Mouse (Mus musculus): ENCODE results near the gene Lancl1. TPM values are rescaled to one million over a fixed set of nuclear protein-coding genes. Genes with fewer than 3 reads are reported as not detected.

The Lancl1 gene
- polyA plus RNA-seq, 1 experiment, result 21.0 TPM

DNA sequence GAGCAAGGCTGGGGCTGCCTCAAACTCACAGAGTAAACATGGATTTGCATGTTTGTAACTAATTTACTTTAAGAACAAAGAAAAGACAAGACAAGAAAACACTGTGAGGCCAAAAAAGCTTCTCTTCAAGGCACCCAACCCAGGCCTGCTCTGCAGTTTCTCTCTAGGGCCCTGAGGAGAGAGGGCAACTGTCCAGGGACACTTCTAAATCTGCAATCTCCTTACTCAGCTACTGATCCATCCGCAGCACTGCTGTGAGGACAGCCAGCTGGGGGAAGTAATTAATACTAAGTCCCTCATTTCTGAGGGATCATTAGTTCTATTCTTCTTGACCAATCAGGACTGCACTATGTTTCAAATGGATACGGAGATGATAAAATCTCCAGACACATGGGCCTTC lies 12.5 kb downstream of the Lancl1 start:
- TF ChIP-seq CTCF (IDR thresholded peaks at IDR 0.05; ENCODE audit: control insufficient read depth, insufficient read depth, low read length), result no peak
- no peak for TF ChIP-seq POLR2A (IDR thresholded peaks at IDR 0.05; ENCODE audit: borderline replicate concordance, control insufficient read depth, low read depth, low read length)
- H3K4me3 ChIP-seq (replicated peaks; ENCODE audit: control insufficient read depth, low read depth, low read length), result no peak overlapping the region
- 88% methylated on average over 2 of the region's 2 CpGs for WGBS
- no peaks in the 10 kb centered on the region for H3K4me1 ChIP-seq (ENCODE audit: control insufficient read depth, insufficient read depth, low read length)
- no peak overlapping the region for H3K27ac ChIP-seq (ENCODE audit: control insufficient read depth, insufficient read depth, low read depth, low read length, poor library complexity)

DNA sequence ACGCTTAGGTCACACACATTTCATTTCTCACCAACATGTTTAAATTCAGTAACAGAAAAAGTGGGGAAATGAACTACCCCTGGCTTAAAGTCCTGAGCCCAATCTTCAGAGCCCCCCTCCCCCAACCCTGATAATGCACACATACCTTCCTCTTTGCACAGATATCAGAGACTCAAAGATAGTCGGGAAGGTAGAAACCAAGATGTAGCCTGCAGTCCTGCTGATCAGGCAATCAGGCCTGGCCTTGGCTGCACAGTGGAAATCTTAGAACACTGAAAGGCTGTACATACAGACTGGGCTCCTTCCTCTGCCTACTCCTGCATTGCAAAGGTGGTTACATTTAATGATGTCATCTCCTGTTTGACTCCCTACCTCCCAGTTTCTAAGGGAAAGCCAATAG lies 15.9 kb downstream of the Lancl1 start:
- 80% methylated on average over 2 of the region's 2 CpGs for WGBS
- TF ChIP-seq POLR2A (IDR thresholded peaks at IDR 0.05; ENCODE audit: borderline replicate concordance, control insufficient read depth, low read depth, low read length) (no peak), CTCF (IDR thresholded peaks at IDR 0.05; ENCODE audit: control insufficient read depth, insufficient read depth, low read length) (no peak)
- no peak overlapping the region for H3K27ac ChIP-seq (ENCODE audit: control insufficient read depth, insufficient read depth, low read depth, low read length, poor library complexity)
- no peaks in the 10 kb centered on the region for H3K4me1 ChIP-seq (ENCODE audit: control insufficient read depth, insufficient read depth, low read length)
- no peak overlapping the region for H3K4me3 ChIP-seq (replicated peaks; ENCODE audit: control insufficient read depth, low read depth, low read length)

DNA sequence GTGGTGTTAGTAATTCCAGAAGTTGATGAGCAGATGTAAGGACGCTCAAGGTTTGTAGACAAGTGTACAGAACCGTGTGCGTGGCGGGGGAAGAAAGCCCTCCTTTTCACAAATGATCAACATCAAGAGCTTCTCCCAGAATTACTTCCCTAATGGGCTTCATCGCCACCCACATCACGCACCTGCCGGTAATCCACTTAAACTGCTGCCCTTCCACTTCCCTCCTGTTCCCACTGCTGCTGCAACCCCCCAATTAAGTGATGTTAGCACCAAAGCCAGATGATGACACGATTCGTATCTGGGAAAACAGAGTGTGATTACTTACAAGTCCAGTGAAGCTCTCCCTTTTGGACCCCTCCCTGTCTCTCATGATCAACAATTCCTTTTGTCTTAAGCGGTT lies 16.6 kb downstream of the Lancl1 start:
- Histone ChIP-seq H3K27ac (ENCODE audit: control insufficient read depth, insufficient read depth, low read depth, low read length, poor library complexity) (no peak overlapping the region), H3K4me1 (ENCODE audit: control insufficient read depth, insufficient read depth, low read length) (no peaks in the 10 kb centered on the region), H3K4me3 (replicated peaks; ENCODE audit: control insufficient read depth, low read depth, low read length) (no peak overlapping the region)
- TF ChIP-seq CTCF (IDR thresholded peaks at IDR 0.05; ENCODE audit: control insufficient read depth, insufficient read depth, low read length) (no peak), POLR2A (IDR thresholded peaks at IDR 0.05; ENCODE audit: borderline replicate concordance, control insufficient read depth, low read depth, low read length) (no peak)
- 86% methylated on average over 10 of the region's 10 CpGs for WGBS

DNA sequence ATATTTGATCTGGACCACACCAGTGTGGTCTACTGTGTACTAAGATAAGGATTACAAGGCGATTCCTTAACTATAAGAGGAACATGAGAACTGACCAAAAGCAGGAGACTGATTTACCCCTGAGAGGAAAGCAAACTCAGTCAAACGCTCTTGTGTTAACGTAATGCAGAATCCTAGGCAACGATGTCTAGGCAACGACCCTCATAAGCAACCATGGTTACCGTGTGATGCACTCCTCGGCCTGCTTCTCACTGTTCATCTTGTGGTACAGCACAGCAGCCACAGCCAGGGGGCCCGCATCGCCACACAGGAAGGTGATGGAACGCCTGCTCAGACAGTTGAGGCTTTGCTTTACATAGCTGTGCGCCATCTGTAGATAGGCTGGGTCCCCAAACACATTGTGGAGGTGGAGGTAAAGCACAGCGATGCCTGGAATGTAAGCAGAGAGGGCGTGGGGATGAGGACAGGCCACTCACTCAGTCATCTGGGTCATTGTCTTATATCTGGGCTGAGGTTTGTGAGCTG lies 18.0 kb downstream of the Lancl1 start:
- 89% methylated on average over 13 of the region's 13 CpGs for WGBS
- Histone ChIP-seq H3K4me3 (replicated peaks; ENCODE audit: control insufficient read depth, low read depth, low read length) (no peak overlapping the region), H3K4me1 (ENCODE audit: control insufficient read depth, insufficient read depth, low read length) (no peaks in the 10 kb centered on the region), H3K27ac (ENCODE audit: control insufficient read depth, insufficient read depth, low read depth, low read length, poor library complexity) (no peak overlapping the region)
- TF ChIP-seq CTCF (IDR thresholded peaks at IDR 0.05; ENCODE audit: control insufficient read depth, insufficient read depth, low read length) (no peak), POLR2A (IDR thresholded peaks at IDR 0.05; ENCODE audit: borderline replicate concordance, control insufficient read depth, low read depth, low read length) (no peak)

DNA sequence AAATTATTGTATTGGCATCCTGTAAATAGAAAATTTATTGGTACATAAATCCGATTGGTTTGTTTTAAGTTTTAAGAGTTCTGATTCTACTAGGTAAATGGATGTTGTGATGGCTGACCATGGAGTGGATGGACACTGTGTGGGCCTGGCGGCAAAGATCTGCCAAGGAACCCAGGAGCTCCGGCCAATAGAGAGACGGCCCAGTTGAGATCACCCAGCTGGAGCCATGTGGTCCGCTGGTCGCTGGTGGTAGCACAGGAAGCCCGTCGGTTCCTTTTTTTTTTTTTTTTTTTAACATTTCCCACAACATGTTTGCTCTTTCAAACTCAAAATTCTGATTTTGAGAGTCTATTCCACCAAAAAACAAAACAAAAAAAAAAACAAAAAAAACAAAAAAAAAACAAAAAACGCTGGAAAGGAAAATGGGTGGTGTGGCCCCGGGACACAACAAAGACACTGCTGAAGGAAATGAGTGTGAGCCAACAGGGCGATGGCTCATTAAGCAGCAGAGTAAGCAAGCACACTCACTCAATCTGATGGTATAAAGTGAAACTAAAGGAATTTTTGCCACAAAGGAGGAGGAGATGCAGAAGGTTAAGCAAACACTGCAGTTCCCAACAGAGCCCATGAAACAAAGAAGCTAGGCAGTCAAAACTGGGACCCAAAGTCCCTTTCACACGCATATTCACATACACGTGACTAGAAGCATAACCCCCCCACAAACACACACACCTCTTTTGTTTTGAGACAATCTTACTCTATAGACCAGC lies 21.4 kb downstream of the Lancl1 start:
- TF ChIP-seq CTCF (IDR thresholded peaks at IDR 0.05; ENCODE audit: control insufficient read depth, insufficient read depth, low read length) (no peak), POLR2A (IDR thresholded peaks at IDR 0.05; ENCODE audit: borderline replicate concordance, control insufficient read depth, low read depth, low read length) (no peak)
- Histone ChIP-seq H3K4me3 (replicated peaks; ENCODE audit: control insufficient read depth, low read depth, low read length) (no peak overlapping the region), H3K27ac (ENCODE audit: control insufficient read depth, insufficient read depth, low read depth, low read length, poor library complexity) (no peak overlapping the region), H3K4me1 (ENCODE audit: control insufficient read depth, insufficient read depth, low read length) (no peaks in the 10 kb centered on the region)
- WGBS, result 51% methylated on average over 13 of the region's 13 CpGs

DNA sequence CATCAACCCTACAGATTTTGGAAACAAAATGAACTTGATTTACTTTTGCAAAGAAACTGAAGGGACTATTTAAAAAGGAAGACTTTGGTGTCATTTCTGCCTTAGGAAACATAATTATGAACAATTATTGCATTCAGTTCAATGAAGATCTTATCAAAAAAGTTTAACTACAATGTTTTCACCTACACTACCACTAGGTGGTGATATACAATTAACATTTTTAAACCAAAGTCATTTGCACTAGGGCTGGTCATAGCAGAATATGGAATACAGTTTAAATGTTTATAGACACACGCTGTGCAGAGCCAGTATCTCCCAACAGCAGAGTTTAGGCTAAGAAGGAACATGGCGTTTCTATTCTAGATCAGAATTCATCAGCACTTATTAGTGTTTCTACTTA lies 24.5 kb downstream of the Lancl1 start:
- no peak overlapping the region for H3K4me3 ChIP-seq (replicated peaks; ENCODE audit: control insufficient read depth, low read depth, low read length)
- H3K4me1 ChIP-seq (ENCODE audit: control insufficient read depth, insufficient read depth, low read length), result no peaks in the 10 kb centered on the region
- no peak overlapping the region for H3K27ac ChIP-seq (ENCODE audit: control insufficient read depth, insufficient read depth, low read depth, low read length, poor library complexity)
- no peak for TF ChIP-seq CTCF (IDR thresholded peaks at IDR 0.05; ENCODE audit: control insufficient read depth, insufficient read depth, low read length)
- TF ChIP-seq POLR2A (IDR thresholded peaks at IDR 0.05; ENCODE audit: borderline replicate concordance, control insufficient read depth, low read depth, low read length), result no peak
- WGBS, result 68% methylated on average over 2 of the region's 2 CpGs

DNA sequence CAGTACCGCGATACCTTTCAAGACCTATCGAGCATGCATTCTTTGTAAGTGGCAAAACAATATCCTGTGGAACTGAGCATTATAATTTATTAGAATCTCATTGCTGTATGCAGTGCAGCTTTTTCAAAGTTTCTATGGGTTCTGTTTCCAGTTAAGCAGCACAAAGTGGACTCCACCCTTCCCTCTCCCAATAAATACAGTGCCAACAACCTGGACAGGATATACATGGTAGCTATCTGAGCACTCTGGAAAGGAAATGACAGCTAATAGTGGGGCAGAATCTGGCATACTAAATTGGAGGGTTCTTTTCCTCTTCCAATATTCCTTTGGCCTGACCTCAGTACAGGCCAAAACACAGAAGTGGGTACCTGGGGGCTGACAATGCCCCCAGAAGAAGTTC lies 28.2 kb downstream of the Lancl1 start:
- Histone ChIP-seq H3K27ac (ENCODE audit: control insufficient read depth, insufficient read depth, low read depth, low read length, poor library complexity) (no peak overlapping the region), H3K4me1 (ENCODE audit: control insufficient read depth, insufficient read depth, low read length) (no peaks in the 10 kb centered on the region), H3K4me3 (replicated peaks; ENCODE audit: control insufficient read depth, low read depth, low read length) (no peak overlapping the region)
- TF ChIP-seq CTCF (IDR thresholded peaks at IDR 0.05; ENCODE audit: control insufficient read depth, insufficient read depth, low read length) (no peak), POLR2A (IDR thresholded peaks at IDR 0.05; ENCODE audit: borderline replicate concordance, control insufficient read depth, low read depth, low read length) (no peak)
- WGBS, result 95% methylated on average over 3 of the region's 3 CpGs

DNA sequence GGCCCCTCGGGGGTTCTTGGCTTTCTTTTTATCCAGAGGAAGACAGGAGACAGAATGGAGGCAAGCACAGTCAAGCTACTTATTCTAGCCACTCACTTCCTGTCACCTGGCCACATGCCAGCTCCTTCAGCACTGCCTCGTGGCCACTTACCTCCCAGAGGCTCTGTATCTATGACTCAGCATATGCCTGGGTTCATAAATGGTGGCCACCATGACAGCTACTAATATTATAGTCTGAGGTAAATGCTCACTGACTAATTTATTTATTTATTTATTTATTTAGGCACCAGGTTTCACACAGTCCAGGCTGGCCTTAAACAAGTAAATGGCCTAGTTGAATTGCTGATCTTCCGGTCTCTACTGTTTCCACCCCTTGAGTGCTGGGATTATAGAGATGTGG lies 35.0 kb downstream of the Lancl1 start:
- Histone ChIP-seq H3K4me1 (ENCODE audit: control insufficient read depth, insufficient read depth, low read length) (no peaks in the 10 kb centered on the region), H3K4me3 (replicated peaks; ENCODE audit: control insufficient read depth, low read depth, low read length) (no peak overlapping the region), H3K27ac (ENCODE audit: control insufficient read depth, insufficient read depth, low read depth, low read length, poor library complexity) (no peak overlapping the region)
- WGBS, result 33% methylated on average over 3 of the region's 3 CpGs
- TF ChIP-seq CTCF (IDR thresholded peaks at IDR 0.05; ENCODE audit: control insufficient read depth, insufficient read depth, low read length) (no peak), POLR2A (IDR thresholded peaks at IDR 0.05; ENCODE audit: borderline replicate concordance, control insufficient read depth, low read depth, low read length) (no peak)

Data from bone marrow, adult 2 months (tissue).